Mouse (Mus musculus) megakaryocyte progenitor cell, adult 5-6 weeks (primary cell): ENCODE measurements at regions not wholly inside any gene's neighbourhood (a gene's known extent, or its start where the extent isn't known, plus 50 kb on each side); places are given as distances from the start of the nearest gene placed in this dataset.

Experiments used
- ATAC-seq: replicated peaks from 2 replicates; pipeline ENCODE4 v1.8.0; 2016; ENCODE audit warnings: mild to moderate bottlenecking, moderate TSS enrichment, inconsistent platforms; ENCODE audit not compliant: poor library complexity

DNA sequence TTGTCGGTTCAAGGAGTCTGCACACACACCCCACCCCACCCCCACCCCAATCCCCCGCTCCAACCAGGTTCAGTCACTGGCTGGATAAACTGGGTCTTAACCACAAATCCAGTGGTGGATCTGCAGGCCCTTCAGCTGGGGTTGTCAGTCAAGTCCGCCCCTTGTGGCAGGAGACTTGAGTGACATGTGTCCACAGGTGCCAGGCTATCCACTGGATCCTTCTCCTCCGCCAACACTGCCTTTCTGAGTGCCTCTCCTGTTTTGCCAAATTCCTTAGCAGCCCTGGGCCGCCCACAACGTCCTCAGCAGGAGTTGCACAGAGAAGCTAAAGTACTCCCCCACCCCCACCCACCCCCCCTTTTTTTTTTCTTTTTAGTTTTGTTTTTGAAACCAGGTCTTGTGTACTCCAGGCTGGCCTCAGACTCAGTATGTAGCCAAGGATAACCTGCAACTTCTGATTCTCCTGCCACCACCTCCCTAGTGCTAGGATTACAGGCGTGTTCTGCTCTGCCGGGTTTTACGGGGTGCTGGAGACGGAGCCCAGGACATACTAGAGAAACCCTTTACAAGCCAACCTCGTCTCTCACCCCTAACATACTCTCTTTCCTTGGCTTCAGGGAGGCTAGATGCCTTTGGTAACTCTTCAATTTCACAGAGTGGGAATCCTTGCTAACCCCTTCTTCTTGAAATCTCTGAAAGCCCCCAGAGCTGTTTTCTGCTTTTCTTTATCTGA lies 57.2 kb upstream of the Zfp280d start:
- ATAC-seq, result no peak

DNA sequence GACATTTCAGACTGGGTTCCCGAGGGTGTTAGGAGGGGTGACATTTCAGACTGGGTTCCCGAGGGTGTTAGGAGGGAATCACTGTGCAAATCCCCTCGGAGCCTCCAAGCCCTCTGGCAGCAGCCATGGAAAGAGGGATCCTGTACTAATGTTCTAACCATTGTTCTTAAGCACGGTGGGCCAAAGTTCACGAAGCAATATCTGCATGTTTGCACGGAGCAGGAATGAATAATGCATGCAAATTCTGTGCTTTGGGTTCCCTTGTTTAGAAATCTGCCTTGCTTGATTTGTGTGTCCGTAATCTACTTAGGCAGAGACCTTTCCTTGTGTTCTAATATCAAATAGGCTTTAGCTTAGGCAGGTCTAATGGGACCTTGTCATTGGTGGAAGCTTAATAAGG lies 55.9 kb upstream of the Zfp280d start:
- no peak for ATAC-seq

GRCm38 (mm10) chr9:72219892-72220291 lies 54.8 kb upstream of the Zfp280d start:
- ATAC-seq, result no peak

GRCm38 (mm10) chr9:72221333-72221732 lies 53.3 kb upstream of the Zfp280d start:
- ATAC-seq, result no peak
